Mouse (Mus musculus): Measurements from ENCODE around the gene Suz12. TPM values are rescaled to one million over a fixed set of nuclear protein-coding genes. Genes with fewer than 3 reads are reported as not detected.

Gene Suz12
- polyA plus RNA-seq, 1 experiment = 23.4 TPM

- TF ChIP-seq CTCF (IDR thresholded peaks at IDR 0.05; ENCODE audit: borderline replicate concordance, insufficient read depth, low read depth, low read length) (no peak), POLR2A (IDR thresholded peaks at IDR 0.05; ENCODE audit: borderline replicate concordance, insufficient read depth, low read length) (no peak)
- Histone ChIP-seq H3K27me3 (ENCODE audit: control insufficient read depth, insufficient read depth, low read length) (no peaks in the 10 kb centered on the region), H3K4me1 (ENCODE audit: control insufficient read depth, insufficient read depth, low read length) (no peaks in the 10 kb centered on the region), H3K27ac (ENCODE audit: insufficient read depth, low read length) (no peak overlapping the region), H3K4me3 (replicated peaks; ENCODE audit: insufficient read depth, low read depth, low read length) (no peak overlapping the region)
- DNase-seq = no peak
- 96% methylated on average over 3 of the region's 3 CpGs for WGBS
These were observed 79.5 kb downstream of the Suz12 start for GRCm38 (mm10) chr11:80072365-80072764.

- DNase-seq = no peak
- WGBS = 94% methylated on average over 5 of the region's 5 CpGs
- TF ChIP-seq POLR2A (IDR thresholded peaks at IDR 0.05; ENCODE audit: borderline replicate concordance, insufficient read depth, low read length) (no peak), CTCF (IDR thresholded peaks at IDR 0.05; ENCODE audit: borderline replicate concordance, insufficient read depth, low read depth, low read length) (no peak)
These were observed 82.8 kb downstream of the Suz12 start for GRCm38 (mm10) chr11:80075608-80076277.

GRCm38 (mm10) chr11:80077784-80078545, 85.1 kb downstream of the Suz12 start:
- 86% methylated on average over 14 of the region's 14 CpGs for WGBS
- Histone ChIP-seq H3K27ac (ENCODE audit: insufficient read depth, low read length) (no peak overlapping the region), H3K4me1 (ENCODE audit: control insufficient read depth, insufficient read depth, low read length) (no peaks in the 10 kb centered on the region), H3K27me3 (ENCODE audit: control insufficient read depth, insufficient read depth, low read length) (no peaks in the 10 kb centered on the region), H3K4me3 (replicated peaks; ENCODE audit: insufficient read depth, low read depth, low read length) (no peak overlapping the region)
- no peak for TF ChIP-seq POLR2A (IDR thresholded peaks at IDR 0.05; ENCODE audit: borderline replicate concordance, insufficient read depth, low read length)
- no peak for TF ChIP-seq CTCF (IDR thresholded peaks at IDR 0.05; ENCODE audit: borderline replicate concordance, insufficient read depth, low read depth, low read length)
- no peak for DNase-seq

More at GRCm38 (mm10) chr11:80075608-80076277, 82.8 kb downstream of the Suz12 start:
- Histone ChIP-seq H3K4me3 (replicated peaks; ENCODE audit: insufficient read depth, low read depth, low read length) (no peak overlapping the region), H3K27me3 (ENCODE audit: control insufficient read depth, insufficient read depth, low read length) (no peaks in the 10 kb centered on the region), H3K27ac (ENCODE audit: insufficient read depth, low read length) (no peak overlapping the region), H3K4me1 (ENCODE audit: control insufficient read depth, insufficient read depth, low read length) (no peaks in the 10 kb centered on the region)

- no peak for DNase-seq
- Histone ChIP-seq H3K27ac (ENCODE audit: insufficient read depth, low read length) (no peak overlapping the region), H3K4me1 (ENCODE audit: control insufficient read depth, insufficient read depth, low read length) (no peaks in the 10 kb centered on the region), H3K27me3 (ENCODE audit: control insufficient read depth, insufficient read depth, low read length) (no peaks in the 10 kb centered on the region), H3K4me3 (replicated peaks; ENCODE audit: insufficient read depth, low read depth, low read length) (no peak overlapping the region)
- WGBS = 49% methylated on average over 1 of the region's 1 CpGs
- TF ChIP-seq POLR2A (IDR thresholded peaks at IDR 0.05; ENCODE audit: borderline replicate concordance, insufficient read depth, low read length) = no peak
- no peak for TF ChIP-seq CTCF (IDR thresholded peaks at IDR 0.05; ENCODE audit: borderline replicate concordance, insufficient read depth, low read depth, low read length)
These were observed 85.9 kb downstream of the Suz12 start for GRCm38 (mm10) chr11:80078831-80079230.

- Histone ChIP-seq H3K4me3 (replicated peaks; ENCODE audit: insufficient read depth, low read depth, low read length) (peak overlapping the region; percentile 82), H3K4me1 (ENCODE audit: control insufficient read depth, insufficient read depth, low read length) (no peaks in the 10 kb centered on the region), H3K27ac (ENCODE audit: insufficient read depth, low read length) (no peak overlapping the region; the same call in 1 of the 2 replicates), H3K27me3 (ENCODE audit: control insufficient read depth, insufficient read depth, low read length) (no peaks in the 10 kb centered on the region)
- no peak for TF ChIP-seq POLR2A (IDR thresholded peaks at IDR 0.05; ENCODE audit: borderline replicate concordance, insufficient read depth, low read length)
- TF ChIP-seq CTCF (IDR thresholded peaks at IDR 0.05; ENCODE audit: borderline replicate concordance, insufficient read depth, low read depth, low read length) = no peak
- no peak for DNase-seq
- 74% methylated on average over 6 of the region's 6 CpGs for WGBS
These were observed 86.8 kb downstream of the Suz12 start for GRCm38 (mm10) chr11:80079751-80080150.

GRCm38 (mm10) chr11:80080381-80080825, 87.5 kb downstream of the Suz12 start:
- no peaks in the 10 kb centered on the region for H3K27me3 ChIP-seq (ENCODE audit: control insufficient read depth, insufficient read depth, low read length)
- H3K27ac ChIP-seq (ENCODE audit: insufficient read depth, low read length) = peak overlapping the region; percentile 86
- 1% methylated on average over 31 of the region's 32 CpGs for WGBS
- peak overlapping the region; percentile 82 for H3K4me3 ChIP-seq (replicated peaks; ENCODE audit: insufficient read depth, low read depth, low read length)
- H3K4me1 ChIP-seq (ENCODE audit: control insufficient read depth, insufficient read depth, low read length) = no peaks in the 10 kb centered on the region
- DNase-seq = no peak
- TF ChIP-seq POLR2A (IDR thresholded peaks at IDR 0.05; ENCODE audit: borderline replicate concordance, insufficient read depth, low read length) = no peak

- peak within 1 kb of the TSS; percentile 86 for H3K27ac ChIP-seq (ENCODE audit: insufficient read depth, low read length)
- DNase-seq = peak; percentile 92
- no peaks in the 10 kb centered on the region for H3K4me1 ChIP-seq (ENCODE audit: control insufficient read depth, insufficient read depth, low read length)
- TF ChIP-seq POLR2A (IDR thresholded peaks at IDR 0.05; ENCODE audit: borderline replicate concordance, insufficient read depth, low read length) (peak; percentile 77), CTCF (IDR thresholded peaks at IDR 0.05; ENCODE audit: borderline replicate concordance, insufficient read depth, low read depth, low read length) (no peak)
- WGBS = 3% methylated on average over 55 of the region's 55 CpGs
- H3K27me3 ChIP-seq (ENCODE audit: control insufficient read depth, insufficient read depth, low read length) = no peaks in the 10 kb centered on the region
- H3K4me3 ChIP-seq (replicated peaks; ENCODE audit: insufficient read depth, low read depth, low read length) = peak within 1 kb of the TSS; percentile 82
These were observed 88.2 kb downstream of the Suz12 start, which contains the start of gene Crlf3 for GRCm38 (mm10) chr11:80080826-80081728. Gene Crlf3, minus strand, starts transcription at chr11:80080991.
